In the genomic region with DNA sequence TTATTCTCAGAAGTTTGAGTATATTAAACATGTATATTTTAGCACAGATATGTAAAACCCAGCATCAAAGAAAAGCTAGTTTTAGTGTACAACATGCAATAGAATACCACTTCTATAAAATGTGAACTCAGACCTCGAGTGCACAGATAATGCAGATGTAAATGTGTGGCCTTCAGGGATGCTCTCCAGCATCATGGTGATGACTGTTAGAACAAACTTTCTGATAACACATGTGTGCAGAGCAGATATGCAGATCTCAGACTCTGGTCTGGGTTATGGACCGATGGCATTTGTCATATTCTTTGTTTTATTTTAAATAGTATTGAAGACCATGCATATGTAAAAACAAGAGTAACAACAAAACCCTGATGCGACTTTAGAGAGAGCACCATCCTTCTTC, we compare ENCODE assay signal across 14 mouse cellular contexts.
"Had no signal": no experiment of that assay in that cellular context is flagged by ENCODE, and none has a peak within 500 bp of the region (broad histone marks: within the 10 kb centered on the region; RNA-seq: fewer than 3 reads in every experiment).

No protein-coding gene starts in this region.

- DNase-seq: kidney, adult 2 months; kidney, postnatal 14 days; lung, adult 18-20 months; midbrain, embryonic 14.5 days; right cerebral cortex, adult 18-20 months; right cerebral cortex, postnatal 25 days; thymus, postnatal 4 days had no signal

- H3K4me3 ChIP-seq: kidney, embryonic 15.5 days; left cerebral cortex, adult 2 months; limb, embryonic 10.5 days; midbrain, embryonic 10.5 days; myocyte; neural tube, embryonic 15.5 days had no signal

- H3K9ac ChIP-seq: kidney, embryonic 15.5 days; neural tube, embryonic 15.5 days had no signal

- H3K4me1 ChIP-seq: limb, embryonic 10.5 days had no signal

- H3K9me3 ChIP-seq: kidney, embryonic 15.5 days; limb, embryonic 10.5 days; midbrain, embryonic 10.5 days; neural tube, embryonic 15.5 days had no signal

- H3K27me3 ChIP-seq: kidney, embryonic 15.5 days; neural tube, embryonic 15.5 days had no signal

- H3K27ac ChIP-seq: kidney, embryonic 15.5 days; left cerebral cortex, adult 2 months; limb, embryonic 10.5 days; midbrain, embryonic 10.5 days; neural tube, embryonic 15.5 days; stomach, postnatal 0 days had no signal

- H3K36me3 ChIP-seq: neural tube, embryonic 15.5 days had no signal

- H3K4me2 ChIP-seq: kidney, embryonic 15.5 days; neural tube, embryonic 15.5 days had no signal
